Mouse (Mus musculus): ENCODE results near the gene Igtp. TPM values are rescaled to one million over a fixed set of nuclear protein-coding genes. Genes with fewer than 3 reads are reported as not detected.
"Not testable (repeated sequence)": the region's sequence is repeated elsewhere in the genome, so short reads cannot be mapped to it uniquely, and the experiment has no call there.

The Igtp gene
- polyA plus RNA-seq, 1 experiment = 39.5 TPM

GRCm38 (mm10) chr11:58216823-58217222, 17.5 kb downstream of the Igtp start:
- Histone ChIP-seq H3K4me1 (ENCODE audit: control insufficient read depth, insufficient read depth, low read length) (peaks cover 6% of the 10 kb centered on the region; the same call in 1 of the 2 replicates), H3K4me3 (replicated peaks; ENCODE audit: control insufficient read depth, low read depth, low read length) (no peak overlapping the region), H3K27ac (ENCODE audit: control insufficient read depth, insufficient read depth, low read depth, low read length, poor library complexity) (no peak overlapping the region)
- 34% methylated on average over 6 of the region's 6 CpGs for WGBS
- TF ChIP-seq CTCF (IDR thresholded peaks at IDR 0.05; ENCODE audit: control insufficient read depth, insufficient read depth, low read length) (no peak), POLR2A (IDR thresholded peaks at IDR 0.05; ENCODE audit: borderline replicate concordance, control insufficient read depth, low read depth, low read length) (no peak)

- Histone ChIP-seq H3K4me3 (replicated peaks; ENCODE audit: control insufficient read depth, low read depth, low read length) (no peak overlapping the region), H3K27ac (ENCODE audit: control insufficient read depth, insufficient read depth, low read depth, low read length, poor library complexity) (peak overlapping the region; percentile 18), H3K4me1 (ENCODE audit: control insufficient read depth, insufficient read depth, low read length) (peaks cover 2% of the 10 kb centered on the region; the same call in 1 of the 2 replicates)
- 13% methylated on average over 4 of the region's 4 CpGs for WGBS
- TF ChIP-seq CTCF (IDR thresholded peaks at IDR 0.05; ENCODE audit: control insufficient read depth, insufficient read depth, low read length) = no peak
- TF ChIP-seq POLR2A (IDR thresholded peaks at IDR 0.05; ENCODE audit: borderline replicate concordance, control insufficient read depth, low read depth, low read length) = no peak
Observed at GRCm38 (mm10) chr11:58223751-58224150, 24.4 kb downstream of the Igtp start.

GRCm38 (mm10) chr11:58224313-58224712, 25.0 kb downstream of the Igtp start:
- Histone ChIP-seq H3K27ac (ENCODE audit: control insufficient read depth, insufficient read depth, low read depth, low read length, poor library complexity) (peak overlapping the region; percentile 18; the same call in 1 of the 2 replicates), H3K4me1 (ENCODE audit: control insufficient read depth, insufficient read depth, low read length) (peaks cover 2% of the 10 kb centered on the region; the same call in 1 of the 2 replicates), H3K4me3 (replicated peaks; ENCODE audit: control insufficient read depth, low read depth, low read length) (no peak overlapping the region)
- WGBS = 3% methylated on average over 7 of the region's 7 CpGs
- TF ChIP-seq POLR2A (IDR thresholded peaks at IDR 0.05; ENCODE audit: borderline replicate concordance, control insufficient read depth, low read depth, low read length) (no peak), CTCF (IDR thresholded peaks at IDR 0.05; ENCODE audit: control insufficient read depth, insufficient read depth, low read length) (no peak)

GRCm38 (mm10) chr11:58224872-58225271, 25.5 kb downstream of the Igtp start:
- 27% methylated on average over 2 of the region's 2 CpGs for WGBS
- H3K4me3 ChIP-seq (replicated peaks; ENCODE audit: control insufficient read depth, low read depth, low read length); H3K4me1 ChIP-seq (ENCODE audit: control insufficient read depth, insufficient read depth, low read length); H3K27ac ChIP-seq (ENCODE audit: control insufficient read depth, insufficient read depth, low read depth, low read length, poor library complexity): not testable (repeated sequence)

GRCm38 (mm10) chr11:58225655-58226054, 26.3 kb downstream of the Igtp start:
- Histone ChIP-seq H3K4me3 (replicated peaks; ENCODE audit: control insufficient read depth, low read depth, low read length) (no peak overlapping the region), H3K27ac (ENCODE audit: control insufficient read depth, insufficient read depth, low read depth, low read length, poor library complexity) (no peak overlapping the region), H3K4me1 (ENCODE audit: control insufficient read depth, insufficient read depth, low read length) (peaks cover 2% of the 10 kb centered on the region; the same call in 1 of the 2 replicates)
- 27% methylated on average over 5 of the region's 5 CpGs for WGBS
- peak; percentile 98 for TF ChIP-seq CTCF (IDR thresholded peaks at IDR 0.05; ENCODE audit: control insufficient read depth, insufficient read depth, low read length)
- TF ChIP-seq POLR2A (IDR thresholded peaks at IDR 0.05; ENCODE audit: borderline replicate concordance, control insufficient read depth, low read depth, low read length) = no peak

- TF ChIP-seq POLR2A (IDR thresholded peaks at IDR 0.05; ENCODE audit: borderline replicate concordance, control insufficient read depth, low read depth, low read length) (no peak), CTCF (IDR thresholded peaks at IDR 0.05; ENCODE audit: control insufficient read depth, insufficient read depth, low read length) (no peak)
- H3K27ac ChIP-seq (ENCODE audit: control insufficient read depth, insufficient read depth, low read depth, low read length, poor library complexity) = no peak overlapping the region
- peaks cover 2% of the 10 kb centered on the region; the same call in 1 of the 2 replicates for H3K4me1 ChIP-seq (ENCODE audit: control insufficient read depth, insufficient read depth, low read length)
- no peak overlapping the region for H3K4me3 ChIP-seq (replicated peaks; ENCODE audit: control insufficient read depth, low read depth, low read length)
Observed at GRCm38 (mm10) chr11:58226425-58226824, 27.1 kb downstream of the Igtp start.

- H3K4me3 ChIP-seq (replicated peaks; ENCODE audit: control insufficient read depth, low read depth, low read length); H3K27ac ChIP-seq (ENCODE audit: control insufficient read depth, insufficient read depth, low read depth, low read length, poor library complexity); H3K4me1 ChIP-seq (ENCODE audit: control insufficient read depth, insufficient read depth, low read length): not testable (repeated sequence)
- 89% methylated on average over 2 of the region's 2 CpGs for WGBS
Observed at GRCm38 (mm10) chr11:58228021-58228420, 28.7 kb downstream of the Igtp start.

GRCm38 (mm10) chr11:58230396-58230910, 31.1 kb downstream of the Igtp start:
- 73% methylated on average over 16 of the region's 16 CpGs for WGBS
- no peak overlapping the region for H3K4me3 ChIP-seq (replicated peaks; ENCODE audit: control insufficient read depth, low read depth, low read length)
- H3K27ac ChIP-seq (ENCODE audit: control insufficient read depth, insufficient read depth, low read depth, low read length, poor library complexity) = no peak overlapping the region
- TF ChIP-seq POLR2A (IDR thresholded peaks at IDR 0.05; ENCODE audit: borderline replicate concordance, control insufficient read depth, low read depth, low read length) (no peak), CTCF (IDR thresholded peaks at IDR 0.05; ENCODE audit: control insufficient read depth, insufficient read depth, low read length) (no peak)
- peaks cover under 1% of the 10 kb centered on the region; the same call in 1 of the 2 replicates for H3K4me1 ChIP-seq (ENCODE audit: control insufficient read depth, insufficient read depth, low read length)

- 78% methylated on average over 8 of the region's 8 CpGs for WGBS
- TF ChIP-seq CTCF (IDR thresholded peaks at IDR 0.05; ENCODE audit: control insufficient read depth, insufficient read depth, low read length) = no peak
- TF ChIP-seq POLR2A (IDR thresholded peaks at IDR 0.05; ENCODE audit: borderline replicate concordance, control insufficient read depth, low read depth, low read length) = no peak
- H3K4me3 ChIP-seq (replicated peaks; ENCODE audit: control insufficient read depth, low read depth, low read length) = no peak overlapping the region
- H3K27ac ChIP-seq (ENCODE audit: control insufficient read depth, insufficient read depth, low read depth, low read length, poor library complexity) = no peak overlapping the region
- no peaks in the 10 kb centered on the region for H3K4me1 ChIP-seq (ENCODE audit: control insufficient read depth, insufficient read depth, low read length)
Observed at GRCm38 (mm10) chr11:58231156-58231555, 31.8 kb downstream of the Igtp start.

GRCm38 (mm10) chr11:58234551-58234950, 35.2 kb downstream of the Igtp start:
- H3K4me3 ChIP-seq (replicated peaks; ENCODE audit: control insufficient read depth, low read depth, low read length); H3K27ac ChIP-seq (ENCODE audit: control insufficient read depth, insufficient read depth, low read depth, low read length, poor library complexity); H3K4me1 ChIP-seq (ENCODE audit: control insufficient read depth, insufficient read depth, low read length): not testable (repeated sequence)
- 80% methylated on average over 3 of the region's 3 CpGs for WGBS
